8 mouse cellular contexts compared by ENCODE assay signal in genomic region chr14:84444276-84444662, GRCm38 (mm10). TPM values are rescaled to one million over a fixed set of nuclear protein-coding genes. Genes with fewer than 3 reads are reported as not detected.
DNase-seq lines count a peak whose midpoint lies in the region.

No protein-coding gene starts in this region.

- intact Hi-C loops in heart, postnatal 10 days (cut with DNase I): loop anchor here (2.0 to 10.0 kb wide), 4 partner anchors 21 to 2001 kb away; no protein-coding TSS in a partner anchor
- intact Hi-C loops in gastrocnemius, postnatal 14 days (cut with DNase I; ENCODE audit: low total_unique reads): no loop called here

- DNase-seq in left cerebral cortex, adult 18-20 months (ENCODE audit: low spot score in 2 of 2): peak; percentile 24 to 51
- no peak for DNase-seq in left cerebral cortex, adult 11 months (ENCODE audit: low spot score)
- peak; percentile 51 for DNase-seq in embryo, embryonic 11 days
- peak; percentile 18 to 19 for DNase-seq in heart, postnatal 10 days
- peak; percentile 35 to 44 for DNase-seq in layer of hippocampus, adult 8-10 months (ENCODE audit: low spot score in 2 of 2)
- peak; percentile 20 for DNase-seq in lung, postnatal 10 days
- DNase-seq in right cerebral cortex, postnatal 4 days: peak; percentile 45
- no peak for DNase-seq in gastrocnemius, postnatal 14 days

RNA-seq across cellular contexts. Expression of gene Pcdh17, which starts 0.9 kb away (rescaled TPM):
- 10 to 100 TPM; 26.1 to 30.5 TPM for total RNA-seq in left cerebral cortex, adult 18-20 months (2021)
- 10 to 100 TPM; 19.8 to 30.3 TPM for total RNA-seq in heart, postnatal 10 days (2021)
- total RNA-seq in layer of hippocampus, adult 8-10 months (2022): 10 to 100 TPM; 37.0 to 43.3 (median 40.7) TPM
- 1 to 10 TPM; 3.7 to 5.2 TPM for total RNA-seq in gastrocnemius, postnatal 14 days (2021)

Comparison
In these comparisons a context has a peak if more than half of its experiments do, and no peak if none do; other contexts are left out.
1. DNase-seq: peak in left cerebral cortex, adult 18-20 months (2 of 2), embryo, embryonic 11 days (single experiment), heart, postnatal 10 days (2 of 2), layer of hippocampus, adult 8-10 months (2 of 2), lung, postnatal 10 days (single experiment) and right cerebral cortex, postnatal 4 days (single experiment); none in left cerebral cortex, adult 11 months (single experiment) and gastrocnemius, postnatal 14 days (single experiment).